Mouse (Mus musculus): Measurements from ENCODE around the gene Pcdh9. TPM values are rescaled to one million over a fixed set of nuclear protein-coding genes. Genes with fewer than 3 reads are reported as not detected.

Gene Pcdh9
- polyA plus RNA-seq, 1 experiment from 2014 or later: 9.4 TPM

GRCm38 (mm10) chr14:93713250-93713935 is 177.1 kb downstream of the Pcdh9 start:
- H3K9me3 ChIP-seq (ENCODE audit: low read depth, low read length): no peaks in the 10 kb centered on the region
- ATAC-seq (ENCODE audit: insufficient read depth) (no peak), DNase-seq (no peak)
- H3K4me2 ChIP-seq: no peak overlapping the region
- H3K27me3 ChIP-seq (ENCODE audit: insufficient read depth, low read length): no peaks in the 10 kb centered on the region
- H3K4me1 ChIP-seq (ENCODE audit: insufficient read depth): no peaks in the 10 kb centered on the region
- WGBS: 68% methylated on average over 12 of the region's 12 CpGs
- H3K9ac ChIP-seq: no peak overlapping the region
- no peak overlapping the region for H3K4me3 ChIP-seq (ENCODE audit: low read depth, low read length)
- TF ChIP-seq CTCF (IDR thresholded peaks at IDR 0.05; ENCODE audit: low read depth): no peak
- H3K27ac ChIP-seq (ENCODE audit: low read depth): no peak overlapping the region
- no peaks in the 10 kb centered on the region for H3K36me3 ChIP-seq (ENCODE audit: insufficient read depth)

DNA sequence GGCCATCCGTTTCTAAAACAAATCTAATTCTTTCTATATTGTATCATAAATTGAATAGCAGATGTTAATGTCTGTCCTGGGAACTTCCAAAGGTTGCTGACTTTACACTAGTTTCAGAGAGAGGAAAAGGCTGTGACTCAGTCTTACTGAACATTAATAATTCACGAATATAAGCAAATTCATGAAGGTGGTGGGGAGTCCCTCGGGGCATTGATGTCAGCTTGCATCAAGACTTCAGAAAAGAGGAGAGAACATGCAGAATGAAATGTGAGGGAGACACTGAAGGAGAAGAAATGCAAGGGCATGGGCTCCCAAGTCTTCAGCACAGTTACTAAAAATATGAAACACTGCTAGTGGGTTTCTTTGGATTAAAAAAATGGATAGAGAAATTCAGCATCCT is 181.8 kb downstream of the Pcdh9 start:
- H3K4me3 ChIP-seq (ENCODE audit: low read depth, low read length): no peak overlapping the region

DNA sequence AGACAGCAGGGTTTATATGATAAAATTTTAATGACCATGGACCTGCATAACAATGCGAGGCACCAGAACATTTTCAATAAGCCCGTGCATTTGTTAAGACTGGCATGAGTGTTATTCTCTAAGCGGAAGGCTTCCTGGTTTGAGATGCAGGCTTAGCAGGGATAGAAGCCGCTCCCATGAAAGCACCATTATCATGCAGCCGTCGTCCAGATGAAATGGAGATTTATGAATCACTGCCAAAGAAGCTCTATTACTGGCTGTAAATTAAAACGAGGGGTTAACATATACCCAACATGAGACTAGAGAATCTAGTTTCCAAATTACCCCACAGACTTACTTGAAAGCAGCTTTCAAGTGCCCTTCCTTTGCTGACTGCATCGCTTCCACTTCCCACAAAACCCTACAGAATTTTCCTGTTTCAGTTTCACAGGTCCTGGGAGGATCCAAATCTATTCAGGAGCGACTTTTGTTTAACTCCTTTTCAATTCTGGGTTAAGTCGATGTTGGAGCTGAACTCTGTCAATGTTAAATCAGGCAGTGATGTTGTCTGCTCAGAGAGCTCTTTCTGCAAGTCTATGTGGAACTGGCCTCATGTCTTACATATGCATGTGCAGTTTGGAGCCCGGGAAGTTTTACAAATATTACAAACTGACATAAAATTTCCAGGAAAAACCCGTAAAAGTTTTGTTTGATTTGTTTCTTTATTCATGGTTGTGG is 188.9 kb downstream of the Pcdh9 start:
- Histone ChIP-seq H3K4me2 (no peak overlapping the region), H3K9ac (no peak overlapping the region), H3K27ac (ENCODE audit: low read depth) (no peak overlapping the region), H3K36me3 (ENCODE audit: insufficient read depth) (no peaks in the 10 kb centered on the region), H3K27me3 (ENCODE audit: insufficient read depth, low read length) (no peaks in the 10 kb centered on the region), H3K9me3 (ENCODE audit: low read depth, low read length) (no peaks in the 10 kb centered on the region), H3K4me3 (ENCODE audit: low read depth, low read length) (no peak overlapping the region), H3K4me1 (ENCODE audit: insufficient read depth) (no peaks in the 10 kb centered on the region)
- no peak for TF ChIP-seq CTCF (IDR thresholded peaks at IDR 0.05; ENCODE audit: low read depth)
- ATAC-seq (ENCODE audit: insufficient read depth): no peak
- 62% methylated on average over 12 of the region's 12 CpGs for WGBS
- DNase-seq: no peak

More for the DNA sequence above, 181.8 kb downstream of the Pcdh9 start:
- Histone ChIP-seq H3K9ac (no peak overlapping the region), H3K27me3 (ENCODE audit: insufficient read depth, low read length) (no peaks in the 10 kb centered on the region), H3K27ac (ENCODE audit: low read depth) (no peak overlapping the region), H3K36me3 (ENCODE audit: insufficient read depth) (no peaks in the 10 kb centered on the region), H3K4me1 (ENCODE audit: insufficient read depth) (no peaks in the 10 kb centered on the region), H3K4me2 (no peak overlapping the region), H3K9me3 (ENCODE audit: low read depth, low read length) (no peaks in the 10 kb centered on the region)
- 70% methylated on average over 3 of the region's 3 CpGs for WGBS
- ATAC-seq (ENCODE audit: insufficient read depth) (no peak), DNase-seq (no peak)
- TF ChIP-seq CTCF (IDR thresholded peaks at IDR 0.05; ENCODE audit: low read depth): no peak

- H3K4me1 ChIP-seq (ENCODE audit: insufficient read depth): no peaks in the 10 kb centered on the region
- no peak for ATAC-seq (ENCODE audit: insufficient read depth)
- H3K9ac ChIP-seq: no peak overlapping the region
- no peak overlapping the region for H3K27ac ChIP-seq (ENCODE audit: low read depth)
- no peak overlapping the region for H3K4me3 ChIP-seq (ENCODE audit: low read depth, low read length)
- TF ChIP-seq CTCF (IDR thresholded peaks at IDR 0.05; ENCODE audit: low read depth): no peak
- H3K27me3 ChIP-seq (ENCODE audit: insufficient read depth, low read length): no peaks in the 10 kb centered on the region
- no peak for DNase-seq
- H3K9me3 ChIP-seq (ENCODE audit: low read depth, low read length): no peaks in the 10 kb centered on the region
- H3K4me2 ChIP-seq: no peak overlapping the region
- H3K36me3 ChIP-seq (ENCODE audit: insufficient read depth): no peaks in the 10 kb centered on the region
- 77% methylated on average over 1 of the region's 1 CpGs for WGBS
These were observed 189.6 kb downstream of the Pcdh9 start for GRCm38 (mm10) chr14:93700916-93701315.

GRCm38 (mm10) chr14:93684641-93685040 is 205.8 kb downstream of the Pcdh9 start:
- ATAC-seq (ENCODE audit: insufficient read depth): no peak; the same call in 1 of the 2 replicates
- Histone ChIP-seq H3K36me3 (ENCODE audit: insufficient read depth) (no peaks in the 10 kb centered on the region), H3K9me3 (ENCODE audit: low read depth, low read length) (no peaks in the 10 kb centered on the region), H3K9ac (no peak overlapping the region), H3K27ac (ENCODE audit: low read depth) (no peak overlapping the region), H3K4me2 (no peak overlapping the region), H3K4me1 (ENCODE audit: insufficient read depth) (no peaks in the 10 kb centered on the region), H3K27me3 (ENCODE audit: insufficient read depth, low read length) (no peaks in the 10 kb centered on the region), H3K4me3 (ENCODE audit: low read depth, low read length) (no peak overlapping the region)
- WGBS: 31% methylated on average over 1 of the region's 1 CpGs
- no peak for TF ChIP-seq CTCF (IDR thresholded peaks at IDR 0.05; ENCODE audit: low read depth)
- peak; percentile 75 for DNase-seq

- no peaks in the 10 kb centered on the region for H3K27me3 ChIP-seq (ENCODE audit: insufficient read depth, low read length)
These were observed 215.0 kb downstream of the Pcdh9 start for GRCm38 (mm10) chr14:93675273-93676068.

More at GRCm38 (mm10) chr14:93675273-93676068, 215.0 kb downstream of the Pcdh9 start:
- H3K4me3 ChIP-seq (ENCODE audit: low read depth, low read length): no peak overlapping the region
- no peak for TF ChIP-seq CTCF (IDR thresholded peaks at IDR 0.05; ENCODE audit: low read depth)
- no peaks in the 10 kb centered on the region for H3K4me1 ChIP-seq (ENCODE audit: insufficient read depth)
- no peak overlapping the region for H3K27ac ChIP-seq (ENCODE audit: low read depth)
- WGBS: 92% methylated on average over 5 of the region's 5 CpGs
- DNase-seq: no peak
- H3K4me2 ChIP-seq: no peak overlapping the region
- no peak for ATAC-seq (ENCODE audit: insufficient read depth)
- H3K36me3 ChIP-seq (ENCODE audit: insufficient read depth): no peaks in the 10 kb centered on the region
- no peak overlapping the region for H3K9ac ChIP-seq
- no peaks in the 10 kb centered on the region for H3K9me3 ChIP-seq (ENCODE audit: low read depth, low read length)
